Mouse (Mus musculus) embryonic facial prominence, embryonic 13.5 days (tissue): ENCODE results near the gene Hsd17b2. TPM values are rescaled to one million over a fixed set of nuclear protein-coding genes. Genes with fewer than 3 reads are reported as not detected.

Source experiments
- ATAC-seq: fragments of 200-750 bp; cut with Nextera tagmentation; 2 replicates; pipeline ENCODE4 v1.8.0; 2017; ENCODE audit warnings: low read depth; ENCODE audit not compliant: insufficient number of reproducible peaks, insufficient read depth, low FRiP score, low TSS enrichment
- H3K27ac ChIP-seq: fragments of 300-500 bp; sonication (generic); 2 replicates; pipeline ENCODE4 v1.5.1; 2015; ENCODE audit warnings: moderate library complexity, mild to moderate bottlenecking, inconsistent platforms
- H3K27me3 ChIP-seq: fragments of 300-500 bp; sonication (generic); 2 replicates; pipeline ENCODE4 v1.6.1; 2015; ENCODE audit warnings: mild to moderate bottlenecking, inconsistent platforms
- H3K36me3 ChIP-seq: fragments of 300-500 bp; sonication (generic); 2 replicates; pipeline ENCODE4 v1.6.1; 2015; ENCODE audit warnings: mild to moderate bottlenecking, inconsistent platforms
- H3K4me1 ChIP-seq: fragments of 300-500 bp; sonication (generic); 2 replicates; pipeline ENCODE4 v1.6.1; 2015; ENCODE audit warnings: inconsistent platforms
- H3K4me2 ChIP-seq: fragments of 300-500 bp; sonication (generic); 2 replicates; pipeline ENCODE4 v1.6.1; 2015; ENCODE audit warnings: moderate library complexity, mild to moderate bottlenecking, inconsistent platforms
- H3K4me3 ChIP-seq: fragments of 300-500 bp; sonication (generic); 2 replicates; pipeline ENCODE4 v1.5.1; 2015; ENCODE audit warnings: mild to moderate bottlenecking, inconsistent platforms
- H3K9ac ChIP-seq: fragments of 300-500 bp; sonication (generic); 2 replicates; pipeline ENCODE4 v1.6.1; 2015; ENCODE audit warnings: mild to moderate bottlenecking, inconsistent platforms
- H3K9me3 ChIP-seq: fragments of 300-500 bp; sonication (generic); 2 replicates; pipeline ENCODE4 v1.6.1; 2016; ENCODE audit warnings: inconsistent platforms
- WGBS: fragments of 180-500 bp; shearing (Covaris S2); methylation state at CpG from one replicate; pipeline ENCODE4 v1.1.7; 2015; ENCODE audit warnings: mixed read lengths; 5-methylcytosine and 5-hydroxymethylcytosine counted together
- polyA plus RNA-seq: library from polyadenylated mRNA; unstranded; fragments of >200 nt; fragmentation: Nextera tagmentation; extraction: Ambion mirVana; gene quantifications from 2 replicates; pipeline ENCODE4 v1.2.1, GENCODE M21; 2015

Hsd17b2 gene
- polyA plus RNA-seq, 1 experiment from 2014 or later, result 0.73 TPM

- Histone ChIP-seq H3K9me3 (no peaks in the 10 kb centered on the region), H3K4me3 (no peak overlapping the region), H3K9ac (no peak overlapping the region), H3K36me3 (no peaks in the 10 kb centered on the region), H3K4me1 (no peaks in the 10 kb centered on the region), H3K4me2 (no peak overlapping the region), H3K27me3 (no peaks in the 10 kb centered on the region), H3K27ac (no peak overlapping the region)
- ATAC-seq, result no peak
- 45% methylated on average over 2 of the region's 2 CpGs for WGBS
These were observed 45.7 kb downstream of the Hsd17b2 start for GRCm38 (mm10) chr8:117747428-117747827.

GRCm38 (mm10) chr8:117747886-117748730 lies 46.4 kb downstream of the Hsd17b2 start:
- Histone ChIP-seq H3K36me3 (no peaks in the 10 kb centered on the region), H3K9ac (no peak overlapping the region), H3K4me3 (no peak overlapping the region), H3K27me3 (no peaks in the 10 kb centered on the region), H3K9me3 (no peaks in the 10 kb centered on the region), H3K4me2 (no peak overlapping the region), H3K4me1 (no peaks in the 10 kb centered on the region), H3K27ac (no peak overlapping the region)
- no peak for ATAC-seq
- 81% methylated on average over 9 of the region's 9 CpGs for WGBS

- Histone ChIP-seq H3K36me3 (no peaks in the 10 kb centered on the region), H3K27me3 (no peaks in the 10 kb centered on the region), H3K4me3 (no peak overlapping the region), H3K4me1 (no peaks in the 10 kb centered on the region), H3K27ac (no peak overlapping the region), H3K9me3 (no peaks in the 10 kb centered on the region), H3K4me2 (no peak overlapping the region), H3K9ac (no peak overlapping the region)
- no peak for ATAC-seq
- WGBS, result 59% methylated on average over 2 of the region's 2 CpGs
These were observed 47.7 kb downstream of the Hsd17b2 start for GRCm38 (mm10) chr8:117749436-117749835.

- WGBS, result 79% methylated on average over 11 of the region's 11 CpGs
- Histone ChIP-seq H3K4me3 (no peak overlapping the region), H3K4me1 (no peaks in the 10 kb centered on the region), H3K27me3 (no peaks in the 10 kb centered on the region), H3K36me3 (no peaks in the 10 kb centered on the region), H3K4me2 (no peak overlapping the region), H3K9ac (no peak overlapping the region), H3K9me3 (no peaks in the 10 kb centered on the region), H3K27ac (no peak overlapping the region)
- no peak for ATAC-seq
These were observed 56.2 kb downstream of the Hsd17b2 start for GRCm38 (mm10) chr8:117757900-117758299.

GRCm38 (mm10) chr8:117762776-117763175 lies 61.1 kb downstream of the Hsd17b2 start:
- Histone ChIP-seq H3K27ac (no peak overlapping the region), H3K27me3 (no peaks in the 10 kb centered on the region), H3K4me3 (no peak overlapping the region), H3K36me3 (no peaks in the 10 kb centered on the region), H3K9me3 (no peaks in the 10 kb centered on the region), H3K4me2 (no peak overlapping the region), H3K4me1 (no peaks in the 10 kb centered on the region), H3K9ac (no peak overlapping the region)
- 92% methylated on average over 6 of the region's 6 CpGs for WGBS
- no peak for ATAC-seq

- Histone ChIP-seq H3K27ac (no peak overlapping the region), H3K4me1 (no peaks in the 10 kb centered on the region), H3K4me2 (no peak overlapping the region), H3K4me3 (no peak overlapping the region), H3K36me3 (no peaks in the 10 kb centered on the region), H3K27me3 (no peaks in the 10 kb centered on the region), H3K9ac (no peak overlapping the region), H3K9me3 (no peaks in the 10 kb centered on the region)
- 68% methylated on average over 4 of the region's 4 CpGs for WGBS
- no peak for ATAC-seq
These were observed 62.9 kb downstream of the Hsd17b2 start for GRCm38 (mm10) chr8:117764625-117765024.

- Histone ChIP-seq H3K27ac (no peak overlapping the region), H3K4me1 (no peaks in the 10 kb centered on the region), H3K4me3 (no peak overlapping the region), H3K9me3 (no peaks in the 10 kb centered on the region), H3K9ac (no peak overlapping the region), H3K36me3 (no peaks in the 10 kb centered on the region), H3K4me2 (no peak overlapping the region), H3K27me3 (no peaks in the 10 kb centered on the region)
- ATAC-seq, result no peak
- 76% methylated on average over 5 of the region's 5 CpGs for WGBS
These were observed 64.2 kb downstream of the Hsd17b2 start for GRCm38 (mm10) chr8:117765947-117766346.

GRCm38 (mm10) chr8:117768971-117769370 lies 67.3 kb downstream of the Hsd17b2 start:
- Histone ChIP-seq H3K4me1 (no peaks in the 10 kb centered on the region), H3K9ac (no peak overlapping the region), H3K27me3 (no peaks in the 10 kb centered on the region), H3K9me3 (no peaks in the 10 kb centered on the region), H3K4me2 (no peak overlapping the region), H3K27ac (no peak overlapping the region), H3K4me3 (no peak overlapping the region), H3K36me3 (no peaks in the 10 kb centered on the region)
- 55% methylated on average over 7 of the region's 7 CpGs for WGBS
- ATAC-seq, result no peak

GRCm38 (mm10) chr8:117771115-117771836 lies 69.6 kb downstream of the Hsd17b2 start:
- no peak overlapping the region for H3K4me2 ChIP-seq
- no peak overlapping the region for H3K9ac ChIP-seq
- no peak for ATAC-seq
- no peaks in the 10 kb centered on the region for H3K9me3 ChIP-seq
- no peak overlapping the region for H3K27ac ChIP-seq
- H3K4me3 ChIP-seq, result no peak overlapping the region
- 81% methylated on average over 9 of the region's 9 CpGs for WGBS
- H3K4me1 ChIP-seq, result no peaks in the 10 kb centered on the region
- no peaks in the 10 kb centered on the region for H3K27me3 ChIP-seq
- H3K36me3 ChIP-seq, result no peaks in the 10 kb centered on the region

GRCm38 (mm10) chr8:117772126-117772525 lies 70.4 kb downstream of the Hsd17b2 start:
- Histone ChIP-seq H3K4me3 (no peak overlapping the region), H3K9me3 (no peaks in the 10 kb centered on the region), H3K27me3 (no peaks in the 10 kb centered on the region), H3K27ac (no peak overlapping the region), H3K4me2 (no peak overlapping the region), H3K36me3 (no peaks in the 10 kb centered on the region), H3K4me1 (no peaks in the 10 kb centered on the region), H3K9ac (no peak overlapping the region)
- WGBS, result 64% methylated on average over 2 of the region's 2 CpGs
- no peak for ATAC-seq

GRCm38 (mm10) chr8:117772597-117772996 lies 70.9 kb downstream of the Hsd17b2 start:
- no peaks in the 10 kb centered on the region for H3K9me3 ChIP-seq
- no peak overlapping the region for H3K4me3 ChIP-seq
- no peaks in the 10 kb centered on the region for H3K27me3 ChIP-seq
- ATAC-seq, result no peak
- H3K36me3 ChIP-seq, result no peaks in the 10 kb centered on the region
- no peak overlapping the region for H3K27ac ChIP-seq
- 57% methylated on average over 2 of the region's 2 CpGs for WGBS
- no peak overlapping the region for H3K9ac ChIP-seq
- no peaks in the 10 kb centered on the region for H3K4me1 ChIP-seq
- H3K4me2 ChIP-seq, result no peak overlapping the region

- no peak; the same call in 1 of the 2 replicates for ATAC-seq
- H3K4me1 ChIP-seq, result no peaks in the 10 kb centered on the region
- 43% methylated on average over 10 of the region's 10 CpGs for WGBS
These were observed 73.9 kb downstream of the Hsd17b2 start for GRCm38 (mm10) chr8:117775626-117776025.

More at GRCm38 (mm10) chr8:117775626-117776025, 73.9 kb downstream of the Hsd17b2 start:
- no peaks in the 10 kb centered on the region for H3K9me3 ChIP-seq
- no peak overlapping the region for H3K9ac ChIP-seq
- no peak overlapping the region for H3K4me3 ChIP-seq
- H3K27me3 ChIP-seq, result no peaks in the 10 kb centered on the region
- H3K27ac ChIP-seq, result no peak overlapping the region
- no peak overlapping the region for H3K4me2 ChIP-seq
- no peaks in the 10 kb centered on the region for H3K36me3 ChIP-seq
